Mouse (Mus musculus) heart, postnatal 0 days (tissue): ENCODE results near the gene Gm20403. TPM values are rescaled to one million over a fixed set of nuclear protein-coding genes. Genes with fewer than 3 reads are reported as not detected.

Experiments
- ATAC-seq: fragments of 200-750 bp; cut with Nextera tagmentation; 2 replicates; pipeline ENCODE4 v1.8.0; 2017; ENCODE audit warnings: low read depth, moderate number of reproducible peaks, moderate library complexity; ENCODE audit not compliant: insufficient read depth
- DNase-seq: peaks from one replicate; pipeline ENCODE4 v3.0.0-alpha.2; 2016; ENCODE audit warnings: low spot score
- H3K27ac ChIP-seq: fragments of 300-500 bp; sonication (generic); 2 replicates; pipeline ENCODE4 v1.5.1; 2014; ENCODE audit warnings: low read depth, mild to moderate bottlenecking
- H3K27me3 ChIP-seq: fragments of 300-500 bp; sonication (generic); 2 replicates; pipeline ENCODE4 v1.6.1; 2014; ENCODE audit warnings: low read length, mixed read lengths; ENCODE audit not compliant: control insufficient read depth, insufficient read depth
- H3K36me3 ChIP-seq: fragments of 300-500 bp; sonication (generic); replicated peaks from 2 replicates; pipeline ENCODE4 v1.6.1; 2014; ENCODE audit warnings: low read length, mixed read lengths; ENCODE audit not compliant: control insufficient read depth, insufficient read depth
- H3K4me1 ChIP-seq: fragments of 300-500 bp; sonication (generic); 2 replicates; pipeline ENCODE4 v1.6.1; 2014; ENCODE audit warnings: antibody characterized with exemption; ENCODE audit not compliant: control insufficient read depth, insufficient read depth
- H3K4me2 ChIP-seq: fragments of 300-500 bp; sonication (generic); 2 replicates; pipeline ENCODE4 v1.6.1; 2014; ENCODE audit warnings: low read depth, mild to moderate bottlenecking, low read length, moderate library complexity
- H3K4me3 ChIP-seq: fragments of 300-500 bp; sonication (generic); 2 replicates; pipeline ENCODE4 v1.5.1; 2014; ENCODE audit warnings: low read depth, low read length
- H3K9ac ChIP-seq: fragments of 300-500 bp; sonication (generic); replicated peaks from 2 replicates; pipeline ENCODE4 v1.6.1; 2014; ENCODE audit warnings: low read depth, low read length, mixed read lengths
- H3K9me3 ChIP-seq: fragments of 300-500 bp; sonication (generic); replicated peaks from 2 replicates; pipeline ENCODE4 v1.6.1; 2016; ENCODE audit warnings: low read length; ENCODE audit not compliant: control insufficient read depth
- CTCF ChIP-seq: IDR thresholded peaks from 2 replicates; pipeline ENCODE4 v1.5.1; 2016; ENCODE audit warnings: antibody characterized with exemption, control low read depth, low read depth
- EP300 ChIP-seq: IDR thresholded peaks from 2 replicates; pipeline ENCODE4 v1.6.1; 2016; ENCODE audit warnings: antibody characterized with exemption, low read depth
- WGBS: fragments of 180-500 bp; shearing (Covaris S2); extraction: QIAGEN DNeasy Blood & Tissue Kit; methylation state at CpG from one replicate; pipeline ENCODE4 v1.1.7; 2014; 5-methylcytosine and 5-hydroxymethylcytosine counted together
- polyA plus RNA-seq: library from polyadenylated mRNA; unstranded; fragments of >200 nt; fragmentation: Nextera tagmentation; extraction: Ambion mirVana; gene quantifications from 2 replicates; pipeline ENCODE4 v1.2.1, GENCODE M21; 2015
- total RNA-seq: library from RNA; depleted of rRNA; stranded (reverse); fragments of >200 nt; gene quantifications from 2 replicates; pipeline ENCODE4 v1.2.3, GENCODE M21; 2014; ENCODE audit warnings: low replicate concordance

Gm20403 gene
- total and polyA plus RNA-seq, 2 experiments from 2014 or later, result not detected

DNA sequence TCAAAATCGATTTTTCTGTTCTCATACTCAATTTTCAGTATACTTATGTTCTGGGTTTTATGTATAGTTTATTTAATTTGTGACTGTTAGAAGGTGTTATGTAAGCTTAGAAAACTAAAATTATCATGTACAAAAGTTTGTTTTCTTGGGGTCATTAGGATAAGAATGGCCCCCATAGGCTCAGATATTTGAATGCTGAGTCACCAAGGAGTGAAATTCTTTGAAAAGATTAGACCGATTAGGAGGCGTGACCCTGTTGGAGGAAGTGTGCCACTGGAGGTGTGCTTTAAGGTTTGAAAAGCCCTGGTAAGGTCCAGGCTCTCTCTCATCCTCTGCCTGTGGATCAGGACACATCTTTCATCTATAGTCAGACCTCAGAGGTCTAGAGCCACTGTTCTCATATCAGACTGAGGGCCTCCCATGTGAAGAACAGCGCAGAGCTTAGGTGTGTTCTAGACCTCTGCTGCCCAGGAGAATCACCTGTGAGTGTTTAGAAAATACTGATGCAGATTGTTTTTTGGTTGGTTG, 2.1 kb upstream of the Gm20403 start:
- Histone ChIP-seq H3K27me3 (no peaks in the 10 kb centered on the region), H3K9me3 (no peaks in the 10 kb centered on the region), H3K4me1 (no peaks in the 10 kb centered on the region; the same call in 1 of the 2 replicates), H3K27ac (no peak overlapping the region), H3K36me3 (no peaks in the 10 kb centered on the region), H3K4me2 (no peak overlapping the region), H3K9ac (no peak overlapping the region), H3K4me3 (no peak overlapping the region)
- DNase-seq (no peak), ATAC-seq (no peak)
- TF ChIP-seq EP300 (no peak), CTCF (no peak)
- WGBS, result 65% methylated on average over 4 of the region's 4 CpGs

DNA sequence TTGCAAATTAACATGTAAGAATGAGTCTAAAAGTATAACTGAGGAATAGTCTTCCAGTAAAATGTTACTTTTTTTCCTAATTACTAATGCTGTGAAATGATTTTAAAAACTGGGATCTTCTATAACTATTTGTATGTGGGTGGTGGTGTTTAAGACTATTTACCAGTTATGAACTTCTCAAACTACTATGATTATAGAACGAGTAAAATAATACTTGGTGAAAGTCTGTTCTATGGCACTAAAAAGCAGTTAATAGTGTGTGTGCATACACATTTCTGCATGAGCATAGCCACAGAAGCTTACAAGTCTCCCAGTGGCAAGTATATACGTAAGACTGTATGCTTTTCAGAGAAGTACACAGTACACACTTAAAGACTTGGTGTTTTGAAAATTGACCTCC, 827 bp upstream of the Gm20403 start:
- H3K36me3 ChIP-seq, result no peaks in the 10 kb centered on the region
- no peaks in the 10 kb centered on the region for H3K27me3 ChIP-seq
- H3K9ac ChIP-seq, result no peak overlapping the region
- 88% methylated on average over 2 of the region's 2 CpGs for WGBS
- H3K4me1 ChIP-seq, result no peaks in the 10 kb centered on the region; the same call in 1 of the 2 replicates
- no peak for TF ChIP-seq CTCF
- no peak for TF ChIP-seq EP300
- ATAC-seq (no peak), DNase-seq (no peak)
- H3K27ac ChIP-seq, result no peak overlapping the region
- no peak overlapping the region for H3K4me2 ChIP-seq
- H3K4me3 ChIP-seq, result no peak overlapping the region
- H3K9me3 ChIP-seq, result no peaks in the 10 kb centered on the region

DNA sequence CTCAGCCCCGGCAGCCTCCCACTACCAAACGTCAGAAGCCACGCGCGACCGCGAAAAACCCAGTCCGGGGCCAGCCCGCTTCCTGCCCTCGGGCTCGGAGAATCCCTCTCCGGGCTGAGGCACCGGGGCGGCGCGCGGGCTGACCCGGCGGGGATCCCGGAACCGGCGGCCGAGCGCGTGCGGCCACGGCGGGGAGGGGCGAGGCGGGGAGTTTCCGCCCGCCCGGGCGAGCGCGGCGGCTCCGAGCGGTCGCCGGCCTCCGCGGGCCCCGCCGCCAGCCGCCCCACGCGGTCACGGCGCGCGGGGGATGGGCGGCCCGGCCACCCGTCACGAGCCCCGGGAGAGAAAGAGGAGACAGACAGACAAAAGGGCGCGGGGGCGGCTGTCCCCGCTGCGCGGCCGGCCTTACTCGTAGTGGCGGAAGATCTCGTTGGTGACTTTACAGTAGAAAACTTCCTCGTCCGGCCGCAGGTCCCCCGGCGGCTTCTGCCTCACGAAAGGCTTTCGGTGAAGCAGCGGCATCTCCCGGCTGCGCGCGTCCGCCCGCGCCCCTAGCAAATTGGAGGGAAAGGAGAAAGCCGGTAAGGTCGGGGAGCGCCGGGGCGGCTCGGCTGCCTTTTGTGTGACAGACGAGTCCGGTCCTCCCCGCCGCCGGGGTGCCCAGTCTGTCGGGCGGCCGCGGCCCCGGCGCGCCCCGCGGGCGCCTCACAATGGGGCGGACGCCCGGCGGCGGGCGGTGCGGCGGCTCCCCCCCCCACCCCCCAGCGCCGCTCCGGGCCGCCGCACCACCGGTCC, 875 bp downstream of the Gm20403 start:
- peak overlapping the region; percentile 88 for H3K9ac ChIP-seq
- peak overlapping the region; percentile 99 for H3K4me3 ChIP-seq
- no peaks in the 10 kb centered on the region for H3K27me3 ChIP-seq
- H3K27ac ChIP-seq, result peak overlapping the region; percentile 92
- peak; percentile 40 for DNase-seq
- no peak for TF ChIP-seq CTCF
- TF ChIP-seq EP300, result no peak
- H3K36me3 ChIP-seq, result no peaks in the 10 kb centered on the region
- peak overlapping the region; percentile 94 for H3K4me2 ChIP-seq
- H3K9me3 ChIP-seq, result no peaks in the 10 kb centered on the region
- ATAC-seq, result peak; percentile 58
- no peaks in the 10 kb centered on the region; the same call in 1 of the 2 replicates for H3K4me1 ChIP-seq
- under 1% methylated on average over 85 of the region's 117 CpGs for WGBS

DNA sequence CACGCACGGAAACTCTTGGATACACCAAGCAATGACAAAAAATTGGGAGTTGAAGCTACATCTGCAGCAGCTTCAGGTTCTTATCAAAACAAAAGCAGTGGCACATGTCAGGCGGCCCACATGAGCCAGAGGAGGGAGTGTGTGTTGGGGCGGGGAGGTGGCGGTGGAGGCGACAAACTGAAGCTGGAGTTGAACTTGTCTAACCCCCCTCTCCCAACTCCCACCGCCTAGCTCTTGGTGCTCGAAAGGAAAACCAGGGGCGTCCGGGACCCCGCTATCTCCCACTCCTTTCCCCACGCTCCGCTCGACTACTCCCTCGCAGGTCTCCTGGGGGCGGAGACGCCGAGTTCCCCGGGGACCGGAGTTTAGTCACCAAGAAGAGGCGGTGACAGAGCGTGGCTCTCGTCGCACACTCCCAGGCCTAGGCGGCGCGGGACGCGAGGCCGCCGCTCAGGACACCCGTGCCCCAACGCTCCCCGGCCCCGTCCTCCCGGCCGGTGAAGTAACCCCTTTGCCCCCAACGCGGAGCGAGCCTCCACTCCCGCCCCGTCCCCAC, 1.6 kb downstream of the Gm20403 start:
- peak overlapping the region; percentile 92 for H3K27ac ChIP-seq
- under 1% methylated on average over 40 of the region's 42 CpGs for WGBS
- peak overlapping the region; percentile 99 for H3K4me3 ChIP-seq
- peak overlapping the region; percentile 88 for H3K9ac ChIP-seq
- H3K9me3 ChIP-seq, result no peaks in the 10 kb centered on the region
- H3K36me3 ChIP-seq, result 0 out of 2 replicates have a peak, but pooled peaks cover 3% of the 10 kb centered on the region
- no peaks in the 10 kb centered on the region; the same call in 1 of the 2 replicates for H3K4me1 ChIP-seq
- ATAC-seq (peak; percentile 78), DNase-seq (peak; percentile 59)
- no peaks in the 10 kb centered on the region for H3K27me3 ChIP-seq
- TF ChIP-seq CTCF, result no peak
- TF ChIP-seq EP300, result no peak
- peak overlapping the region; percentile 94 for H3K4me2 ChIP-seq

DNA sequence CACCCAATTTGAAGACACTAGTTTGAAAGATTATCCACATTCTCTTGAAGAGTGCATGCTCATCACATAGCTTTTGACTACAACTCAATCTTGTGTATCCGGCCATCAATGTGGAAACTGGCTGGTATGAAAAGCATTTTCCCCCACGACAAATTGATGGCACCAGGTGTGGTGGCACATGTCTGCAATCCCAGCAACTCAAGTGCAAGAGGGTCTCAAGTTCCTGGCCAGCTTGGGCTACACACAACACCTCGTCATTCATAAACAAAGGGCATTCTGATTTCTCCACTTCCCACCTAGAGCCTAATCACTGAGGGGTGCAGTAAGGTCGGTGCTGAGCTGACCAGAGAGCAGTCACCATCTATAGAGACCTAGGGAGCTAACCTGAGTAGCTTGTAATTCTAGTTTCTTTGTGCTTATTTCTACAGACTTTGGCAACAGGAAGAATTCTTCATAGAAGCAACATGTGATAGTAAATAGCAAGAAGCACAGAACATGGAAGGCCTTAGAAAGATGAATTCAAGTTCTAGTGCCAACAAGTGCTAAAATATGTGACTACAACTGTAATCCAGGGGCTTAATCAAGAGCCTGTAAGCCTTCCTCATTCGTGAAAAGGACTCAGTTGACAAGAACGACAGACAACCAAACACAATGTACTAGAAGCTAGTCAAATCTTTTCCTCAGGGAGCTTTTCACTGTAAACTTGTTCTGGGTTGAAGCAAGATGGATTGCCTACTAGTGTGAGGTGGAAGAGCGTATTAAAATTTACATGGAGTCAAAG, 3.2 kb downstream of the Gm20403 start:
- H3K27ac ChIP-seq, result no peak overlapping the region
- H3K4me3 ChIP-seq, result no peak overlapping the region
- H3K4me2 ChIP-seq, result no peak overlapping the region
- whole genome bisulfite sequencing, result 79% methylated on average over 7 of the region's 7 CpGs
- no peaks in the 10 kb centered on the region for H3K27me3 ChIP-seq
- H3K9ac ChIP-seq, result no peak overlapping the region
- DNase-seq (no peak), ATAC-seq (no peak)
- H3K9me3 ChIP-seq, result no peaks in the 10 kb centered on the region
- TF ChIP-seq EP300 (no peak), CTCF (no peak)
- H3K4me1 ChIP-seq, result no peaks in the 10 kb centered on the region; the same call in 1 of the 2 replicates
- 0 out of 2 replicates have a peak, but pooled peaks cover 3% of the 10 kb centered on the region for H3K36me3 ChIP-seq
